8 mouse cellular contexts compared by ENCODE assay signal in genomic region chr1:152536416-152537018, GRCm38 (mm10).
A peak's percentile ranks its signal among the peaks of the same experiment; 100 is the strongest.
DNase-seq lines count a peak whose midpoint lies in the region; ATAC-seq and TF ChIP-seq lines count a peak whose summit lies in the region.

No protein-coding gene starts in this region.

- no peak overlapping the region for H3K4me2 ChIP-seq in hindbrain, embryonic 11.5 days (replicated peaks; ENCODE audit: low read depth, low read length)
- H3K4me2 ChIP-seq in hindbrain, embryonic 12.5 days (replicated peaks) = no peak overlapping the region
- no peak overlapping the region for H3K4me2 ChIP-seq in kidney, embryonic 16.5 days (replicated peaks; ENCODE audit: low read depth, low read length)
- no peak overlapping the region for H3K4me2 ChIP-seq in intestine, embryonic 15.5 days (replicated peaks)

- no peak overlapping the region for H3K9ac ChIP-seq in hindbrain, embryonic 11.5 days (ENCODE audit: low read depth, low read length)
- H3K9ac ChIP-seq in hindbrain, embryonic 12.5 days = no peak overlapping the region
- no peak overlapping the region for H3K9ac ChIP-seq in kidney, embryonic 16.5 days (replicated peaks; ENCODE audit: low read length)
- no peak overlapping the region for H3K9ac ChIP-seq in intestine, embryonic 15.5 days

- no peak overlapping the region for H3K4me3 ChIP-seq in hindbrain, embryonic 11.5 days (ENCODE audit: low read depth, low read length)
- H3K4me3 ChIP-seq in hindbrain, embryonic 12.5 days = no peak overlapping the region
- no peak overlapping the region for H3K4me3 ChIP-seq in C2C12 (ENCODE audit: insufficient read depth, poor library complexity, severe bottlenecking)
- no peak overlapping the region for H3K4me3 ChIP-seq in kidney, embryonic 16.5 days (ENCODE audit: low read length)
- no peak overlapping the region for H3K4me3 ChIP-seq in intestine, embryonic 15.5 days (replicated peaks)

- H3K36me3 ChIP-seq in hindbrain, embryonic 11.5 days (ENCODE audit: control insufficient read depth, insufficient read depth, low read length) = 0 out of 2 replicates have a peak, but pooled peaks cover 3% of the 10 kb centered on the region
- peaks cover 14% of the 10 kb centered on the region; the same call in 1 of the 2 replicates for H3K36me3 ChIP-seq in hindbrain, embryonic 12.5 days
- peaks cover 11% of the 10 kb centered on the region for H3K36me3 ChIP-seq in C2C12 (ENCODE audit: control insufficient read depth, insufficient read depth)
- H3K36me3 ChIP-seq in kidney, embryonic 16.5 days (ENCODE audit: insufficient read depth, low read length) = peaks cover 32% of the 10 kb centered on the region
- peaks cover 11% of the 10 kb centered on the region for H3K36me3 ChIP-seq in intestine, embryonic 15.5 days

- no peaks in the 10 kb centered on the region for H3K27me3 ChIP-seq in hindbrain, embryonic 11.5 days (ENCODE audit: control insufficient read depth, insufficient read depth, low read length)
- H3K27me3 ChIP-seq in hindbrain, embryonic 12.5 days = no peaks in the 10 kb centered on the region
- H3K27me3 ChIP-seq in C2C12 (ENCODE audit: control insufficient read depth, insufficient read depth, insufficient read length) = no peaks in the 10 kb centered on the region
- H3K27me3 ChIP-seq in kidney, embryonic 16.5 days (ENCODE audit: insufficient read depth, low read length) = no peaks in the 10 kb centered on the region
- no peaks in the 10 kb centered on the region for H3K27me3 ChIP-seq in intestine, embryonic 15.5 days (replicated peaks)

- H3K79me2 ChIP-seq in C2C12 (ENCODE audit: control insufficient read depth, insufficient read depth) = no peaks in the 10 kb centered on the region

- TF ChIP-seq CTCF in C2C12 (IDR thresholded peaks at IDR 0.05; ENCODE audit: control insufficient read depth, insufficient read depth, insufficient read length) = no peak

- ATAC-seq in hindbrain, embryonic 11.5 days (ENCODE audit: low FRiP score) = no peak
- no peak for ATAC-seq in hindbrain, embryonic 12.5 days (ENCODE audit: low FRiP score)
- 0 out of 2 replicates have a peak, but pooled peaks have one; percentile 50 for ATAC-seq in kidney, embryonic 16.5 days (ENCODE audit: low FRiP score, low TSS enrichment)
- no peak for ATAC-seq in intestine, embryonic 15.5 days

- H3K79me3 ChIP-seq in C2C12 (ENCODE audit: low read depth) = no peaks in the 10 kb centered on the region

- peak; percentile 18 for DNase-seq in hindbrain, embryonic 11.5 days (ENCODE audit: low spot score)
- peak; percentile 68 for DNase-seq in ZHBTc4 (ENCODE audit: low read depth, low spot score)
- no peak for DNase-seq in ovary, postnatal 10 days (ENCODE audit: low spot score)
- no peak for DNase-seq in cerebellum, adult 9-11 months

- WGBS in hindbrain, embryonic 11.5 days = 57% methylated on average over 16 of the region's 16 CpGs
- 56% methylated on average over 16 of the region's 16 CpGs for WGBS in hindbrain, embryonic 12.5 days
- WGBS in kidney, embryonic 16.5 days = 45% methylated on average over 16 of the region's 16 CpGs
- WGBS in intestine, embryonic 15.5 days = 44% methylated on average over 16 of the region's 16 CpGs

- peak overlapping the region; percentile 10 for H3ac ChIP-seq in C2C12 (ENCODE audit: control insufficient read depth, insufficient read length, low read depth)

- H3K27ac ChIP-seq in hindbrain, embryonic 11.5 days (ENCODE audit: low read depth, low read length) = no peak overlapping the region
- no peak overlapping the region for H3K27ac ChIP-seq in hindbrain, embryonic 12.5 days
- H3K27ac ChIP-seq in kidney, embryonic 16.5 days (ENCODE audit: low read length) = no peak overlapping the region
- no peak overlapping the region for H3K27ac ChIP-seq in intestine, embryonic 15.5 days

- no peaks in the 10 kb centered on the region for H3K9me3 ChIP-seq in hindbrain, embryonic 11.5 days (ENCODE audit: control insufficient read depth, low read length)
- H3K9me3 ChIP-seq in hindbrain, embryonic 12.5 days (replicated peaks) = no peaks in the 10 kb centered on the region
- no peaks in the 10 kb centered on the region for H3K9me3 ChIP-seq in kidney, embryonic 16.5 days (ENCODE audit: low read length)
- H3K9me3 ChIP-seq in intestine, embryonic 15.5 days = no peaks in the 10 kb centered on the region

- no peaks in the 10 kb centered on the region for H3K4me1 ChIP-seq in hindbrain, embryonic 11.5 days (replicated peaks; ENCODE audit: control insufficient read depth, insufficient read depth, low read length)
- peaks cover 12% of the 10 kb centered on the region; the same call in 1 of the 2 replicates for H3K4me1 ChIP-seq in hindbrain, embryonic 12.5 days
- H3K4me1 ChIP-seq in kidney, embryonic 16.5 days (ENCODE audit: insufficient read depth, low read length) = peaks cover 34% of the 10 kb centered on the region
- H3K4me1 ChIP-seq in intestine, embryonic 15.5 days (replicated peaks) = peaks cover 3% of the 10 kb centered on the region; the same call in 1 of the 2 replicates

TF ChIP-seq in C2C12, 6 proteins besides CTCF, POLR2A, EP300 and RAD21:
- TF ChIP-seq MYOD1 (IDR thresholded peaks at IDR 0.05; ENCODE audit: control insufficient read depth, insufficient read length, low read depth) = peak; percentile 81
- TF ChIP-seq FOSL1 (IDR thresholded peaks at IDR 0.05; ENCODE audit: insufficient read depth, low read length, poor library complexity, severe bottlenecking) = peak; percentile 90
- peak; percentile 99 for TF ChIP-seq MAX (IDR thresholded peaks at IDR 0.05)
- TF ChIP-seq MYOG (IDR thresholded peaks at IDR 0.05; ENCODE audit: control insufficient read depth, extremely low read depth, insufficient read length) = no peak
- TF ChIP-seq USF1 (IDR thresholded peaks at IDR 0.05; ENCODE audit: low read depth) = peak; percentile 33
- no peak for TF ChIP-seq CEBPB (IDR thresholded peaks at IDR 0.05; ENCODE audit: low read depth)

Comparison
In these comparisons a context has a peak if more than half of its experiments do, and no peak if none do; other contexts are left out.
1. DNase-seq: peak in hindbrain, embryonic 11.5 days (single experiment) and ZHBTc4 (single experiment); none in ovary, postnatal 10 days (single experiment) and cerebellum, adult 9-11 months (single experiment).